Mouse (Mus musculus) embryo, embryonic 10 days (tissue): ENCODE results near the gene Btbd10.
A peak's percentile ranks its signal among the peaks of the same experiment; 100 is the strongest.

Experiments
- DNase-seq: peaks from one replicate; pipeline ENCODE4 v3.0.0-alpha.2; 2015; ENCODE audit warnings: low spot score

Gene Btbd10

DNA sequence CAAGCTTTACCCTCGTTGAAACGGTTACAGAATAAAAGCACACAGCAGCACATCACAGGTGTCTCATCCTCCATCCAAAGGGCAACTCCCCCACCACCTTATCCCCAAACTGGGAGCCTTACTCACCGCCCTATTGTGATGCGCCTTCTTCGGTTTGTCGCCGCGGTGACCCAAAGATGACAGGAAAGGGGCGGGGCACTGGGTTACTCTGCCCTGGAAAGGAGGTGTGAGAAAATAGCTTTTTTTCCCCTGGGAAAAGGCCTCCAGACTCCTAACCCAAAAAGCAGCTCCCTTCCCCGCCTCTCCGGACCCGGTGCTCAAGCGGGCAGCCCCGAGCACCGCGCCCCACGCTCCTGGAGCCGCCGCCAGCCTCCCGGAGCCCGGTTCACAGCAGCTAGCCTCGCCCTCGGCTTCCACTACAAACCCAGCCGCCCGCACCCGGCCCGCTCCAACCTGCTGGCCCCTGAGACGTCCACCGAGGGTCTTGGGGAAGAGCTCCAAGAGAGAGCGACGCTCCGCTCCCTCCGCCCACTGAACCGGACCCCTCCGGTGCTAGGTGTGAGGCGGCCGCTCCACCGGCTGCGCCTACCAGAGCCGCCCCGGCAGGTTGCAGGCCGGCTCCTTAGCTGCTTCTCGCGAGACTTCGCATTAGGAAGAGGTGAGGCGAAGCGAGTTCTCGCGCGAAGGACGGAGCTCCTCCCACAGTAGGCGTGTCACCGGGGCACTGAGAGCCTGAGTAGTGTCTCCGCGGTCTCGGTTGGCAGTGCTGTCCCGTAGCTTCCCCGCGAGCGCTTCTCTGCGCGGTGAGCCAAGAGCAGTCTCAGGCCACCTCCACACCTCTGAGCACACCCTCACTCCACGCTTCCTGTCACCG, at the start of gene Btbd10:
TSS of gene Btbd10 (minus strand) at position 647 of the 874 bp plus-strand sequence.
- peak; percentile 100 for DNase-seq

DNA sequence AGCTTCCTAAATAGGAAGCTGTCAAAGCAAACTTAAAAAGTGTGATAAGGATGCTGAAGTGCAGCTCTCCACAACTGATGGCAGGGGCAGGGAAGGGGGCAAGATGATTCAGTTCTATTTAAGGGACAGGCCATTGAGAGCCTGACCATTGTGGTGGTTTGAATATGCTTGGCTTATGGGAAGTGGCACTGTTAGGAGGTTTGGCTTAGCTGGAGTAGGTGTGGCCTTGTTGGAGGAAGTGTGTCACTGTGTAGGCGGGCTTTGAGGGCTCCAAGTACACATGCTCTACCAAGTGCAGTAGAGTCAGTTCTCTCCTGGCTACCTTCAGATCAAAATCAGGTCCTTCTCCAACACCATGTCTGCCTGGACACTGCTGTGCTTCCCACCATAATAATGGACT, 47.3 kb upstream of the Btbd10 start:
- DNase-seq: no peak

DNA sequence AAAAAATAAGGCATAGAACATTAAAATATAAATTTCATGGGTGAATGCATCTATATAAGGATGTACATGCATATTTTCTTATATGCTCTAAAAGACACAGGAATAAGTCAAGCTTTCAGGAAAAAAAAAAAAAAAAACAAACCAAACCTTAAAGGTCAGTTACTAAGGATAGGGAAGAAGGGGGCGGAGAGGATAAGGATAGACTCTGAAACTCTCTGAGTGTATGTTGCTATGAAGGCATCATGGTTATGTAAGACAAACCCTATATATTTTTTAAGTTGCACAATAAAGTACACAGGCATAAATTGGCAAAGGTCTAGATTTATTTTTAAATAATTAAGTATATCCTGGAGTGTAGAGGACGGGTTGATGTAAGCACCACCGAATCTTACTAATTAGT, 46.1 kb upstream of the Btbd10 start:
- DNase-seq: no peak

DNA sequence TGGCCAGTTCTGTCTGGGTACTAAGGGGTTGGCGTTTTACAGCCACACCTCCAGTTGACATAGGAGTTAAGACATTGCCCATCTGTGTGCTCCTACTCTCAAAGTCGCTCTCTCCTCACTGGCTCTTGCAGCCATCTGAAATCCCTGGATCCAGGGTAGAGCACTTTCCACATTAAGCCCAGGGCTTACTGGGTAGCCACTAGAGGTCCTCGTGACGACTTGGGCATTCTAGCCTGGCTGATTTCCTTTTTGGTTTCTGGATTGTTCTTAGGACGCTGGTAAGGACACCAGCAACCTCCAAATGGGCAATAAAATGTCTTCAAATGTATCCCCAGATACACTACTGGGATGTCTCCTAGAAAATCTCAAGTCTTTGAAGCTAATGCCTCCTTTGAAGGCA, 39.5 kb upstream of the Btbd10 start:
- no peak for DNase-seq

DNA sequence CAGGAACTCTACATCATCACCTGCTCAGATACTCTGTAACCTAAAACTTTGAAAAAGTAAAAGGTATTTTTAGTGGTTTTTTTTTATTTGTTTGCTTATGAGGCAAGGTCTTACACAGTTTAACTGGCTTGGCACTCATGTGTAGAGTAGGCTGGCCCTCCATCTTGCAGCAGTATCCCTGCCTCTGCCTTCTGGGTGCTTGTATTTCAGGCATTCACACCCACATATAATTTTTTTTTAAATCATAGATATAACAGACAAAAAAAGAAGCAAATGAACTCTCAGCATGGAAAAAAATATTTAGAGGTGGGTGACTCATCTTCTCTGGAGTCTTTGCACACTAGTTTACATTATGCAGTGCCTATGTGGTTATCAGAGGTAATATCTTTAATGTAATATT, 28.9 kb upstream of the Btbd10 start:
- no peak for DNase-seq

DNA sequence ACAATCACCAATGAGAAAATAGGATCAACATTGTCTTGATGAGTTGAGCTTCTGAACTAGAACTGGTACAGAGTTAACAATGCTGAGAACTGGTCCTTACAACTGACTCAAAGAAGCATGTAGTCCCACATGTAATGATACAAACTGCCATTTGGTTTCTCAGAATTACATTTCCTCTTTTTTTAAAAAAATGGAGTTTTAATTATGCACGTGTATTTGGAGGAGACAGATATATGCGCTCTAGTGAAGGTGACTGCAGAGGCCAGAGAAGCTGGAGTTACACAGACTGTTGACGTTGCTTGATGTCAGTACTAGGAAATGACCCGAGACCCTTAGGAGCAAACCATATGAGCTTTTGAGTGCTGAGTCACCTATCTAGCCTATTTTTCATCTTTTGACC, 27.5 kb upstream of the Btbd10 start:
- DNase-seq: no peak

DNA sequence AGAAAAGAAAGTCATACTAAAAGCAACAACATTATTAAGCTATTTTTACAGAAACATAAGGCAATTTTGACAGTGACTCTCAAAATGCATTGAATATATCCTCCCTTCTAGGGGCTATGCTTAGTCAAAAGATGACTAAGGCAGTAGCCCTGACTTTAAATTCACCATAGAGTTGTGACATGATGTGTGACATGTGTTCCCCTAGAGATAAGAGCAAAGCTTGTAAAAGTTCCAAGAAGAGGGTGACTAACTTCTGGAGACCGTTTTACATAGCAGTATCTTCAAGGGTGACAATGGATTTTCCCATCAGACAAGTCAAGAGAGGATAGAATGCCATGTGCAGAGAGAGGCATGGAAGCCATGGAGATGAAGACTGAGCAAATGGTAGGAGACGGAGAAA, 22.4 kb upstream of the Btbd10 start:
- no peak for DNase-seq

DNA sequence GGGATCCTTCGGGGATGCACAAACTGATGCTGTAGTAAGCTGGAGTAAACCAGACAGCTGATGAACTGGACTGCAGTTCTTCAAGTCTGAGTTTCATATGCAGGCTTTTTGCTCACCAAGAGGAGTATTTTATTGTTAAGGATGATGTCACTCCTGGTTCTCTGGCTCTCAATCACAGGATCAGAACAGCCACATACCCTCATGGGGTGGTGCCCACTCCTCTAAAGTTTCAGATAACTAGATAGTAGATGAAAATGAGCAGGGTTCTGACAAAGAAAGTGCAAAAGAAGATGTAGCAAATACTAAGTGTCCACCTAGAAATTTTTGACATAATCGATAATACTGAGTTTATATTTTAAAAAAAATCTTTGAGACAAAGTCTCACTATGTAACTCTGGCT, 19.3 kb upstream of the Btbd10 start, which contains the start of gene Pth:
TSS of gene Pth (minus strand) at position 101 of the 400 bp plus-strand sequence.
- no peak for DNase-seq

DNA sequence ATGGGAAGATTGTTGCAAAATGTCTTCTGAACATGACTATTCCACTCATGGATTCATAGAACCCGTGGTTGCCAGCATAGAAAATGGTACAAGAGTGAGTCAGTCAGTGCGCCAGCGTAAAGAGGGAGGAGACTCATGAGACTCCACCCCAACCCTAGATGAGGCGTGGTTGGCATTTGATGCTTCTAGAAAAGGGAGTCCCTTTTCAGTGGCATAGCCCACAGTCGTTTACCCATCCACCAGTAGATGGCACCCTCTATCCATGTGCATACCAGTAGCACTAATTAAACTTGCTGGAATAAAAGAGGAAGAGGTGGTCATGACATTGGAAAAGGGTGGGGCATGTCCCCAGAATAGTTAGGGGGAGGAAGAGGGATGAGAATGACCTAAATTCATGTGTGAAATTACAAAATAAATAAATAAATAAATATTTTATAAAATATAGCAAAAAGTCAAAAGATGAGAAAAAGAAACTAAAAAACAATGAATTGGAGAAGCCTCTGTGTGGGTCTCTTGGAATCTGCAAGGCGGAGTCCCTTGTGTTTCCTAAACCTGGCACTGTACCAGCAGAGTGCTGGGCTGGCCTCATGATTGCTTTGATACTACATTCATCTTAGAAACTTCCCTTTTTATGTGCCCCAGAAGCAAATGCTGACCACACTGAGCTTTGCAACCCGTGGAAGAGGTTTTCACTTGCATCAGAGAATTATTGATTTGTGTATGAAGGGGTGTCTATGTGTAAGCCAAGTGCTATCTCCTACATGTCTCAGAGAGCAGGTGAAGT, 8.9 kb upstream of the Btbd10 start:
- peak; percentile 92 for DNase-seq

DNA sequence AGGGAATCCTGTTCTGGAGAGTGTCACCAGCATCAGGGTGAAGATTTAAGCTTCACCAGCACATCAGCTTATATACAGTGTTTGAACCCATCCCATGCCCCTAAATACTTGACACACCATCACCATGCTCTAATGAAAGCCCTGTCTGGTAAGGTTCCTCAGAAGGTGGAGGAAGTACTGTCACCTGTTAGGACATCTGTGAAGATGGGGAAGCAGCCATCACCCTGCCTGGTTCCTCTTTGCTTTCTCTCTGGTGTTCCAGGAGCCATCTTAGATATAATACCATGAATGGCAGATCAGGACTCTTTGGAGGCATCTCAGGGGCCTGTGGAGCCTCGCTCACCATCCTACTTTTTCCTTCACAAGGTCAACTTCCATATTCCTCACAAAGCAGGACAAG, 3.5 kb upstream of the Btbd10 start:
- no peak for DNase-seq

DNA sequence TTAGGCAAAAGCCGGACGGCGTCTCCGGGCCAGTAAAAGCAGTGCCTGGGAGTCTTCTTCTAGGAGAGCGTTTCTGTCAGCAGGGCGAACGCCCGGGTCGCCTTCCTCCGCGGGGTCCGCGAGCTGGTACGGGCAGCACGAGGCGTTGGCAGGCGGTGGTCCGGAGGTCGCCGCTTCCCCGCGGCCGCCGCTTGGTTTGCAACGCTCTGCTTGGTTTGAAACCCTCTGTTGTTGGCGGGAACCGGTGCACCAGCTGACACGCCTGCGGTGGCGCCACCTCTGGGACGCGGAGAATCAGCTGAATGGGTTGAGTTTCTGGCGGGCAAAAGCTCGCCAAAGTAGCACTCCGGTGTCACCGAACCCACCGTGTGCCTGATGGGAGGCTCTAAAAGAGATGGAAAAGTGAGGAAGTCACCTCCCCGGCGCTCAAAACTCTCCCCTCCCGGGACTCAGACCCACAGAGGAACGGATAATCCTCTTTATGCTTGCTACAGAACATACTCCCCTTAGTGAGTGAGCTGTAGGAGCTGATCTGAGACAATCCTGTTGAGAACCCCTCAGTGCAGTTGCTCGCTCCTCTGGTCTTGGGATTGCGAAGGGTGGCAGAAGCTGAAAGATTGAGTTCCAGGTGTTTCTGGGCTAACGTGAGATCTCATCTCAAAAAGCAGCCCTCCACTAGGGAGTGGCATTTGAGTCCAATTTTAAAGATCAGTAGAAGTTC, 588 bp upstream of the Btbd10 start:
- peak; percentile 83 for DNase-seq

DNA sequence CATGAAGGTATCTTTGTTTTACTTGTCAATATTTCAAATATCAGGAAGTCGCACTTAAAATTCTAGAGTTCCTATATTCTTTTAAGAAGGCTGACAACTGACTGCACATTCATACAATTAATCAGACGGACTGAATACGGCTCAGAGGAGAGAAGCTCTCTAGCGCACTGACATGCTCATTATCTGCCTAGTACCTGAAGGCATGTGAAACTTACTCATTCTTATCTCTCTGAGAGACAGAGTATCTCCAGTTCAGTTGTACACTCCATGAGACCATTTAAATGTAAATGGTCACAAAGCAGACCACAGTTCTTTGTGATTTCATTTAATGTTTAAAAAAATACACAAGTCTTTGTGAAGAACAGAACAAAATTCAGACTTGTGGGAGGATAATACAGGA, 1.8 kb downstream of the Btbd10 start:
- no peak for DNase-seq

DNA sequence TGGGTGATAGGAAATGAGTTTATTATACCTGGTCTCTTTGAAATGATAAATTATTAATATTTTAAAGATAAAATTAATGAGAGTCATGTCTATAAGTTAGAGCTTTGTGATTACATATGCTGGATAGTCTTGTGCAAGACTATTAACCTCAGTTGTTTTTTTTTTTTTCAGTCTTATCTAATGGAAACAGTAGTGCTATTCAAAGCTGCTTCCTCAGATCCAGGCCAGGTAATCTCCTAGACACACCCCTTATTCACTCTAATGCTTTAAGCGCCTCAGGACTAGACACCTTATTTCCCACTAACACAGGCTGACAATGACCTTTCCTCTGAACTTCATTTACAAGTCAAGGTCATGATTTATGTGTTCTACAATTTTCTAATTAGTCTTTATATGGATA, 20.1 kb downstream of the Btbd10 start:
- DNase-seq: no peak

DNA sequence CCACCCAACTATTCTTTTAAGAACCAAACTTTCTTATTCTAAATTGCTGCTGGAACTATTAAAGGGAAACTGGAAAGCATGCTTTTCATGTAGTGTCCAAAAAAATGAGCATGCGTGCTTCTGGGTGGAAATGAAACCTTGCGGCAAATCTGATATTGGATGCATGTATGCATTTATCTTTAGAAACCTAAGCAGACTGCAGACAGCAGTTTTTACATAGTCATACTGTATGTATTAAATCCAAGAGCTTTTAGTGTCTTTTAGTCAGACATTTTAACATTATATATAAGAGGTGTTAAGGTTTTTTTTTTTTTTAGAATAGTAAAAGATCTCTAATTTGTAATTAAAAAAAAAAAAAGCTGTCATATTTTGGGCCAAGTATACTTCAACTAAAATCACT, 21.5 kb downstream of the Btbd10 start:
- DNase-seq: no peak

DNA sequence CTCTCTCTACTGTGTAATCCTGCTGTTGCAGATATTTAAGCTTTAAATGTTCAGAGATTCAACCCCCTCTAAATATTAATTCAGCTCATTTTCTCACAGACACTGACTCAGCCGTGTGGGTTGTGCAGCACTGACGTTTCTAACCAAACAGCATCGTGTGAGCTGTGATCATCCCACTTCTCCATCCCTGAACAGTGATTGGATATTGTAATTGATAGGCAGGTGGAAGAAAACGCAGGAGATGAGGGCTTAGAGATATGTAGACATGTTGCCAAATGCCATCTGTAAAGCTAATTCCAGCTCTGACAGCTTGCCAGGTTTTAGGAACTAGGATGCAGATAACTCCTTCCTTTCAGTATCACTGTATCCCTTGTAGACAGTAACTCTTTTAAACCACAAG, 21.9 kb downstream of the Btbd10 start:
- no peak for DNase-seq

DNA sequence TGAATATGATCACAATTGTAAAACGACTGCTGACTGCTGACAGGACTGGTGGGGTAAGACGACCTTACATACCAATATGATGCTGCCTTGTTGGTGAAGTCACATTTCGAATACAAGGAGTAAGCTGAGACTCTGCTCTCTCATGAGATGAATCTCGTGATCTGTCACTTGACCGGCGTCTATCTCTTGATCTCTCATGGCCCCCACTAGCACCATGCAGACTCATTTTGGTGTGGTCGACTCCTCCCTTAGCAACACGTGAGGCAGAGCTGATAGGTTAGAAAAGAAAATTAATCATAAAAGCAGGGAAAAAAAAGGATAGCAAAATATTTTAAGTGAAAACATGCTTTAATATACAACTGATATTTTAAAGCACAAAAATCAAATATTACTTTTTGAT, 33.9 kb downstream of the Btbd10 start:
- DNase-seq: no peak

DNA sequence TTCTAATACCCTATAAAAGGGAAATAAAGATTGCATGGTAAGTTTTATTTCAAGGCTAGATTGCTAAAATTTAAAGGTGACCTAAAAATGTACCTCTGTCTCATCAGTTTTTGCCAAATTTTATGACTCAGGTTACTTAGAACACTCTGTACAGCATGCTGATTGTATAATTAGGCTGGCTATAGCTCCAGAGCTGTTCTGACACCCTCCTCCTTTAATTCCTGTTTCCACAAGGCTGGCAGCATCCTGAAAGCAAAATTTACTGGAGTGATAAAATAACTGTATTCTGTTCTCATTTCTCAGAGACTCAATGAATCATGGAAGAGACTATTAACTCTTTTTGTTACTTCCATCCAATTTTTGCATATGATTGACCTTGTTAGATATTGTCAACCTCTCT, 35.2 kb downstream of the Btbd10 start:
- no peak for DNase-seq

DNA sequence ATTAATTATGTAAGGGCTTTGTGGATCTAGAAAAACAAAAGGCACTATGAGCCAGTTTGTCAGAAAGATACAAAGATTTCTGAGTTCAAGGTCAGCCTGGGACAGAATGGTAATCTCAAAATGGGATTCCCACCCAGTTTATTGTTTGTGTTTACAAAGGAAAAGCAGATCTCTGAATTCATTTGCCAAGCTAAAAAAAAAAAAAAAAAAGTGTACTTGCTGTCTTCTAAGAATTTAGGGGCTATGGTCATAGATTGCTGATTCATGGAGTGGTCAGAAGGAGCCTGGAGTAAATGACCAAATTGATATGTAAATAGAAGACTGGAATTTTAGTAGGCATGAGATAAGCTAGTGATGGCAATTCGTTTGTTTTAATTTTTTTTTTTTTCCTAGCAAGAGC, 49.1 kb downstream of the Btbd10 start:
- no peak for DNase-seq

DNA sequence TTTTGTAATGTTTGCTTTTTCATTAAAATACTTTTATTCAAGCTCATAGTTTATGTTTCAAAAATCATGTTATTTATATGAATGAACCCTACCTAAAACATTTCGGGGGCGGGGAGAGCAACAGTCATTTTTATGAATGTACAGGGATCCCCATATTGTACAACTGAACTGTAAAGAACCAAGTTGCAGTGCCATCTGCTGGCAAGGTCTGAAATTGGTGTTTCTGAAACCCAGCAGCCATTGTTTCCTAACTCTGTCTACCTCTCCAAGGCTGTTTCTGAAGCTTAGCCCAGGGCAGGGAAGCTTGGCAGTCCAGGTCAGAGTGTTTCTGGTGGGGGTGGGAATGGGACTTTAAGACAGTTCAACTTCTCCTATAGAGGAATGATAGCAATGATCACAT, 57.4 kb downstream of the Btbd10 start:
- peak; percentile 83 for DNase-seq

DNA sequence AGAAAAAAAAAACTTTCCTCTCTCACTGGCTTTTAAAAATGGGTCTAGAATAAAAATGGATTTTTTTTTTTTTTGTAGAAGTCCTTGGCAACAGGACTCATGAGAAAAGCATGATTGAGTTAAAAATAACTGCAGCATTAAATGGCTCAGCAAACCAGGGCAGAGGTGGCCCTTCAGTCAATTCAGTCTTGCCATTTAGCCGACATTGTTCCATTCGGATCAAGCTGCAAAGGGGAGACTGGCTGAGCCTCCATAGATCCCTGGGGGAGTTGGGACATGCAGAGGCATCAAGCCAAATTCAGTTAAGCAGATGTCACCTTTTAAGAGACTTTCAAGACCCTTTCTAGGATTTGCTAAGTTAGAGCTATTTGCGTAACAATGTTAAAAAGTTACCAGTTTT, 59.1 kb downstream of the Btbd10 start:
- DNase-seq: no peak

DNA sequence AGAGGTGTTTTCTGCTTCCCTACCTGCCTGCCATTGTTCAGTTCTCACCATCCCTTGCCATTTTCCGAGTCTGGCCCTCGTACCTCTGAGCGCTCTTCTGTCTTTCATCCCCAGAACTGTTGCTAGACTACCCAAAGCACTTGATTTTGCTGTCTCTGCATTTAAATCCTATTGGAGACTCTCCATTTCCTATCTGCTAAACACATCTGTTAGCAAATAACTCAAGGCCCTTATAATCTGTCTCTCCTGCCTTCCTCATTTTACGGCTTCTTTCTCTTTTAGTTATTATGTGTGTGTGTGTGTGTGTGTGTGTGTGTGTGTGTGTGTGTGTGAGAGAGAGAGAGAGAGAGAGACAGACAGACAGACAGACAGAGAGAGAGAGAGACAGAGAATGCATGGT, 71.4 kb downstream of the Btbd10 start:
- DNase-seq: no peak

DNA sequence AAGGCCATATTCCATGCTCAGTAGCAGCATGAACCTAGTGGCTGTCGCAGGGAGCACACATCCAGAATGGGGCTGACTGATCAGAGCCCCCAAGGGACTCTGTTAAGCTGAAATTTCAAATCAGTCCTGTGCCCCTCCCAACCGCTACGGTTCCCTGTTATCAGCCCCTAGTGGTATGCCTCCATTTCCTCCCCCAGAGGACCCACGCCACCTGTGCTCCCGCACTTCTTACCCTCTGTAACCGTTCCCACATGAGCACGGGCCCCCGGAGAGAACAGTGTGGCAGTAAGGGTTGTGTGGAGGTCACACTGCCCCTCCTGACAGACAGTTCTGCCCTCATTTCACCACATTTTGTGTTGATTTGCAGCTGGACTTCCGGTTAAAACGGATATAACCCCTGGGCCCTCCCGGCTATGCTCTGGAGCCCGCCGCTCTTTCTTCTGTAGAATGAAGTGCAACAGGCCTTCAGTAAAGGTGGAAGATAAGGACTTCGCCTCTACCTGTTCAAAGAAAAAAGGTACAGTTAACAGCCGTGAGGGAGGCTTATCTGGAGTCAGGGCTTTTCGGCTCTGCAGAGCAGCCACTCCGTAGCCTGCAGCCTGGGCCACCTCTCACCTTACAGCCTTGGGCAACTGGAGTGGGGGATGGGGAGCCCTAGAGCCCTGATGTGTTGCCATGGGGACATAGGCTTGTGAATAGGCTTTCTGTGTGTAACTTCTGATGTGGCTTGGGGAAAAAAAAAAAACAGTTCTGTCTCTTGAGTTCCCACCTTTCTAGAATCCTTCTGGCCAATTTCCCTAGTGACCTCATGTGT, 73.9 kb downstream of the Btbd10 start:
- DNase-seq: peak; percentile 79
